Mouse (Mus musculus) spleen, embryonic (tissue): Measurements from ENCODE around the gene Rbm45.

Experiments
- CTCF ChIA-PET: fragments of 350-600 bp; sonication (Branson Sonifier 250); formaldehyde crosslinking; loops from one replicate; lab custom pipeline; 2022; lab: Charles Lee

Gene Rbm45

GRCm38 (mm10) chr2:76378646-76379045, 8.9 kb downstream of the Rbm45 start:
- CTCF ChIA-PET: no interaction called here

- CTCF ChIA-PET: interaction anchor here (0.7 kb wide), 1 partner anchor 1562 kb away, joined by 5 read pairs; no protein-coding TSS in a partner anchor
These were observed 16.7 kb downstream of the Rbm45 start for GRCm38 (mm10) chr2:76386531-76386930.

GRCm38 (mm10) chr2:76400178-76400577, 30.4 kb downstream of the Rbm45 start:
- CTCF ChIA-PET: no interaction called here

GRCm38 (mm10) chr2:76405596-76406150, 35.9 kb downstream of the Rbm45 start:
- CTCF ChIA-PET: no interaction called here

- CTCF ChIA-PET: no interaction called here
These were observed 36.6 kb downstream of the Rbm45 start, which contains the start of gene Osbpl6 for GRCm38 (mm10) chr2:76406151-76406936. Gene Osbpl6, plus strand, starts transcription at chr2:76406508.

GRCm38 (mm10) chr2:76406937-76407441, 37.2 kb downstream of the Rbm45 start:
- CTCF ChIA-PET: no interaction called here

GRCm38 (mm10) chr2:76409526-76409925, 39.7 kb downstream of the Rbm45 start:
- CTCF ChIA-PET: no interaction called here

GRCm38 (mm10) chr2:76409986-76410385, 40.2 kb downstream of the Rbm45 start:
- CTCF ChIA-PET: no interaction called here

- CTCF ChIA-PET: interaction anchor here (1.2 kb wide), 1 partner anchor 39 kb away, joined by 7 read pairs; no protein-coding TSS in a partner anchor
These were observed 43.1 kb downstream of the Rbm45 start for GRCm38 (mm10) chr2:76412924-76413323.

- CTCF ChIA-PET: no interaction called here
These were observed 47.8 kb downstream of the Rbm45 start for GRCm38 (mm10) chr2:76417446-76418141.

GRCm38 (mm10) chr2:76418142-76418518, 48.3 kb downstream of the Rbm45 start:
- CTCF ChIA-PET: no interaction called here

- CTCF ChIA-PET: no interaction called here
These were observed 51.7 kb downstream of the Rbm45 start for GRCm38 (mm10) chr2:76421411-76421924.

- CTCF ChIA-PET: no interaction called here
These were observed 57.0 kb downstream of the Rbm45 start for GRCm38 (mm10) chr2:76426816-76427215.

- CTCF ChIA-PET: no interaction called here
These were observed 59.5 kb downstream of the Rbm45 start for GRCm38 (mm10) chr2:76429318-76429717.

- CTCF ChIA-PET: no interaction called here
These were observed 60.1 kb downstream of the Rbm45 start for GRCm38 (mm10) chr2:76429855-76430254.

GRCm38 (mm10) chr2:76430539-76430938, 60.8 kb downstream of the Rbm45 start:
- CTCF ChIA-PET: no interaction called here
